Mouse (Mus musculus): Measurements from ENCODE around the gene Rdh1.

DNA sequence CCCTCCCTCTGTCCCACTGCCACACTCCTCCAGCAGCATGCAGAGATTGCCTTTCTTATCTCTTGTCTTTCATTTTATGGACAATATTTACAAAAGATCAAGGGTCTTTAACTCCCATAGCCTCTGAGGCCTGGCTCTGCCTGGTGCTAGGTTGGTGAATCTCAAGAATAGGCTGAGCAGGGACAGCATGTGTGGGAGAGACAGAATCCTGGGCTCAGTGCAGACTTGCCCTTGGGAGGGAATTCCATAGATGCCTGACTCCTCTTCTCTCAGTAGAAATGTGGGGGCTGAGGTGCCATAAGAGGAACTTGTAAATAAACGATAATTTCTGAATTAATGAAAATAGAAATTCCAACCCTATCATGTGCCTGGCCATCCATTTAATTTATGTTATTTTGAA, 7.0 kb downstream of the Rdh1 start:
- TF ChIP-seq EP300 (IDR thresholded peaks at IDR 0.05; ENCODE audit: low read depth) (no peak), CTCF (IDR thresholded peaks at IDR 0.05; ENCODE audit: low read depth) (no peak)
